Mouse (Mus musculus): ENCODE results near the gene Fut7.
"Not testable (repeated sequence)": the region's sequence is repeated elsewhere in the genome, so short reads cannot be mapped to it uniquely, and the experiment has no call there.

Fut7 gene

DNA sequence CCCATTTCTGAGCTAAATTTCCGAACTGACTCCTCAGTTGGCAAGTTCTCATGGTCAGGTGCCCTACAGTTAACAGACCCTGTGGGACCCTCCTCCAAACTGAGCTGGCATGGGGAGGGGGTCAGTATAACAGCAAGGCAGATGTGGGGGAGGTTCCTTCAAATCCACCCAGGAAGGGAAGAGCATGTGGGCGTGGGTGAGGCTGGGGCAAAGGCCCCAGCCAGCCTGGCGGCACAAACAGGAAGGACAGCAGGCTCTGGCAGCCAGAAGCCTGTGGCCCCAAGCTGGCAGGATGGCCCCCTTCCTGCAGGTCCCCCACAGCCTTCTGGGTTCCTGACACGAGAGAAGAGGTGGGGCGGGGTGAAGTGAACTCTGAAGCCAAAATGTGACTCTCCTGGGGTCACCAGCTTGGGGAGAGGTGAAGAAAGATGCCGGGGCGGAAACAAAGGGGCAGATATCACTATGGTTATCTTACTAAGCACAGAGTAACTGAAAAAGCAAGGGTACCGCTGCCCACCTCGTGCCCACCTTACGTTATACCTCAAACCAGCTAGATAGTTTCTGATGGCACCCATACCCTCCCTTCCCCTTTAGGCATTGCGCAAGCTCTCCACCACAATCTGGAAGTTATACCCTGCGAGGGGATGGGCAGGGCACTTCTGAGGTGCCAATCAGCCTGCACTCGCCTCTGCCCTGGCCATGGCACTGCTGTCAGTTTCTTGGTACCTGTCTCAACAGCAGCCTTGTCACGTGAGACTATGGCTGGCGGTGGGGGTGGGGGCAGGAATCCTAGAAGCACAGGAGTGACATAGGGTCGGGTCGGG lies at the start of gene Fut7:
Fut7 (plus strand) TSS at position 681 of the 824 bp plus-strand sequence.
- DNase-seq, result peak; percentile 44

DNA sequence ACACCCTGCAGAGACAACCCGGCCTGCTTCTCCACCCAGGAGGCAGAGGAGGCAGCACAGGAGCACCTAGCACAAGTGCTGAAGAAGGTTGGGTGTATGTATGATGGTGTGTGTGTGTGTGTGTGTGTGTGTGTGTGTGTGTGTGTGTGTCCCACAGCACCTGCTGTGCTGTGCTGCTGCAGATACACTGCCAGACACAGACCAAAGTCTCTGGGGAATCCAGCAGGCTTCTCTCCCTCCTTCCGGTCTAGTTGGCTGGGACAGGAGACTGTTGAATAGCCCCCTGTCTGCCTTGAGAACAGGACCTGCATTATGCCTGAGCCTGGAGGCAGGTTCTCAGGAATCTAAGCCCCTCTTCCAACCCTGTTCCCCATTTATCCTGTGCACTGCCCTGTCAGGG lies 49.6 kb upstream of the Fut7 start:
- DNase-seq, result no peak

DNA sequence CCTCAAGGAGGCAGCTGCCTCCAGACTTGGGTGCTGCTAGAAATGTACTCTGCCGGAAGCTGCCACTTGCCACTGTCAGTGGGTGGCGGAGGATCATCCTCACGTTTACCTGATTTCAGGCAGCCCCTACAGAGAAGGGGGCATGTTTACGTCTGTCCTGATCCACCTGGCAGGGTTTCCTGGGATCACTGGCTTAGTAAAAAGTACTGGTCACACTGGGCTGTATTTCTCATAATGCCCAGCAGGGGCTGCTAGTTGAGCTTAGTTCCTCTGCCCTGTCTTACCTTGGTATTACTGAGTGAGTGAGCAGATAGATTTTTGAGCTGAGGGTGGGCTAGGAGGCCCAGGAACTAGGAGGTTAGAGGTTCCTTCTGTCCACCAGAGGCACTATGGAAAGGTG lies 46.5 kb upstream of the Fut7 start:
- no peak for DNase-seq

- no peak for DNase-seq
These were observed 38.6 kb upstream of the Fut7 start for GRCm38 (mm10) chr2:25384492-25384891.

GRCm38 (mm10) chr2:25391266-25391665 lies 31.8 kb upstream of the Fut7 start:
- no peak for DNase-seq

GRCm38 (mm10) chr2:25394281-25395221 lies 28.5 kb upstream of the Fut7 start:
- DNase-seq, result no peak

DNA sequence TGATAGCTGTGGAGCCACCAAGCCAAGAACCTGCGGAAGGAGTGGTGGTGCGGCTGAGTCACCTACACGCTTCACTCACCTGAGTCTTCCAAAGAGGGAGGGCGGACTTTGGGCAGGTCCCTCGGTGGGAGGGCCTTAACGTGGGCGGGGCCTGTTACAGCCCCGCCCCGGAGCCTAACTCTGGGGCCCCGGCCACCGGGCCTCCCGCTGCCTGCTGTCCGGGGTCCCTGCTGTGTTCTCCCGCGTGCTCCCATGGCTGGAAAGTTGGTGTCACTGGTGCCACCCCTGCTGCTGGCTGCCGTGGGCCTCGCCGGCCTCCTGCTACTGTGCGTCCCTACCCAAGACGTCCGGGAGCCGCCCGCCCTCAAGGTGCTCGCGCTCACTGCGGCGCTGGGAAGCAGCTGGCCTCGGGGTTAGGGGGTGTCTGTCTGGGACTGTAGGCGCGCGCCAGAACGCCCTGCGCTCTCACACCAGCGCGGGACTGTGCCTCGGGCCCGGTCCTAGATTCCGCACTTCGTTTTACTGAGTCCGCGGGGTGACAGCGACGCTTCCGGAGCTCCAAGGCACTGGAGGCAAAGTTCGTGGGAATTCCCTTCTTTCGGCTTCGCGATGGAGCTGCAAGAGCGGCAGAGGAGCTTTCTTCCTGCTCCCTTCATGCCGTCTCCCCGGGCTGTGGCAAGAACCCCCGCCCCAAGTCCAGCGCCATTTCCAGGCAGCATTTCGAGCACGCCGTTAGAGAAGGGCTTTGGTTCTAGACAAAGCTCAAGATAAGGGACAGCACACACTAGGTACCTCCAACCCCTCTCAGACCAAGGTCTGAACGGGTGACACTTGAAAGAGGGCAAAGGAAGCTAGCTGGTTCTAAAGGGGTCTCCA lies 27.1 kb upstream of the Fut7 start, which contains the start of gene Entpd2:
Entpd2 (plus strand) TSS at position 154 of the 876 bp plus-strand sequence.
- no peak for DNase-seq

- no peak for DNase-seq
These were observed 26.5 kb upstream of the Fut7 start for GRCm38 (mm10) chr2:25396597-25396983.

GRCm38 (mm10) chr2:25397010-25397409 lies 26.1 kb upstream of the Fut7 start:
- DNase-seq, result no peak

GRCm38 (mm10) chr2:25398065-25398464 lies 25.0 kb upstream of the Fut7 start:
- no peak for DNase-seq

DNA sequence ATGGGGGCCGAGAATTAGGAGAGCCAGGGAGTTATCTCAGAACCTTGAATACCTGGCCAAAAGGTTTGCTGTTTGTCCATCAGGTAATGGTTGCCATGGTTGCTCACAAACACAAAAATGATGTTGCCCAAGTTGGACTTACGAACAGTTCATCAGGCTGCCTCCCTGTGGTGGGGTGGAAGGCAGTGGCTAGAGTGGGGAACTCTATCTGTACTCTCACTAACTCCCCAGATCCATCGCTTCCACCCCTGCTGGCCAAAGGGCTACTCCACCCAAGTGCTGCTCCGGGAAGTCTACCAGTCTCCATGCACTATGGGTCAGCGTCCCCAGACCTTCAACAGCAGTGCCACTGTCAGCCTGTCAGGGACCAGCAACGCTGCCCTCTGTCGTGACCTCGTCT lies 24.0 kb upstream of the Fut7 start, which contains the start of gene Npdc1:
Npdc1 (plus strand) TSS at position 301 of the 400 bp plus-strand sequence.
- DNase-seq, result no peak

DNA sequence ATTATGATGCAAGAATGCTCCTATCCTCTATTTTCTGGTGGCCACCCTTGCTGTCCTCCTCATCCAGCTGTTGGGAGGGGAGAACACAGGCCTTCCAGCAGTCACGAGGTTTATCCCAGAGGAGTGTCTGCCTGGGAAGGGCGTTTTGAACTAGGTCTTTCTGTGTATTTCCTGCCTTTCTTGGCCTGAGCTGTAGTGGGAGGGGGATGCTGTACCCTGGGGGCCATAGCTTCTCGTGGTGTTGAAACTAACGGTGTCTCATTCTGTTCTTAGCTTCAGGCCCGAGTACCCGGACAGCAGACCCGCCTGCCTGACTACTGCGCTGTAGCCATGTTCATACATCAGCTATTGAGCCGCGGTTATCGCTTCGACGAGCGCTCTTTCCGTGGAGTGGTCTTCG lies 22.8 kb upstream of the Fut7 start:
- no peak for DNase-seq

- peak; percentile 40 for DNase-seq
These were observed 22.3 kb upstream of the Fut7 start for GRCm38 (mm10) chr2:25400764-25401163.

- DNase-seq, result peak; percentile 83
These were observed 20.6 kb upstream of the Fut7 start for GRCm38 (mm10) chr2:25402377-25402971.

- DNase-seq, result peak; percentile 35
These were observed 20.0 kb upstream of the Fut7 start for GRCm38 (mm10) chr2:25402972-25403601.

GRCm38 (mm10) chr2:25403994-25404393 lies 19.1 kb upstream of the Fut7 start:
- no peak for DNase-seq

- no peak for DNase-seq
These were observed 14.2 kb upstream of the Fut7 start for GRCm38 (mm10) chr2:25408908-25409307.

GRCm38 (mm10) chr2:25413436-25413835 lies 9.6 kb upstream of the Fut7 start:
- DNase-seq, result not testable (repeated sequence)

DNA sequence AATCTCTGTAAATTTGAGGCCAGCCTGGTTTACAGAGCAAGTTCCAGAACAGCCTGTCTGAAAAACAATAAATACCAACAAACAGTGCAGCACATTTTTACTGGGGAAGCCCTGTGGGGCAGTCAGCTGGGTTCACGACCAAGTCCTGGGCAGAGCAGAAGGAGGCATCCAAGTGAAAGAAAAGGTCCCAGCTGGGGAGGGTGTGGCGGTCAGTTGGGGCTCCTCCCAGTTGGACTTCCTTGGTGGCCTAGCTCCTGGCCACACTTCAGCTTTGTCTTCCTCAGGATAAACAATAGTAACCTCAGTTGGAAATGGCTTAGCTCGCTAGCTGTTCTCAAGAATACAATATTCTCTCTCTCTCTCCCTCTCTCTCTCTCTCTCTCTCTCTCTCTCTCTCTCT lies 5.6 kb upstream of the Fut7 start:
- DNase-seq, result no peak

DNA sequence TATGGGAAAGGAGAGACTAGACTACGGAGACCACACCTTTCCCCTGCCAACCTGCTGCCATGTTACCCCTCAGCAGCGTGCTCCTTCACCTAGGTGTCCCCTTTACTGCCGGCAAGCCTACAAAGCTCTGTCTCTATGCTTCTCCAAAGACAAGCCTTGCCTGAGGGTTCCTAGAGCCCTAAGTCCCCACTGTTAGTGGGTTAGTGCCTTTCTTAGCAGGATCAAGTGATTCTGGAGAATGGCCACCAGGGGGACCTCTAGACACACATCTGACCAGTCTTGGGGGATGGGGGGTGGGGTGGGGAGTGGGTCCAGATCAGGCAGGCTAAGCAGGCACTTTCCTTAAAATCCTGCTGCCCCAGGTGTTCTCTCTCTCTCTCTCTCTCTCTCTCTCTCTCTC lies 1.2 kb upstream of the Fut7 start:
- peak; percentile 63 for DNase-seq

- no peak for DNase-seq
These were observed 559 bp downstream of the Fut7 start for GRCm38 (mm10) chr2:25423626-25424025.

DNA sequence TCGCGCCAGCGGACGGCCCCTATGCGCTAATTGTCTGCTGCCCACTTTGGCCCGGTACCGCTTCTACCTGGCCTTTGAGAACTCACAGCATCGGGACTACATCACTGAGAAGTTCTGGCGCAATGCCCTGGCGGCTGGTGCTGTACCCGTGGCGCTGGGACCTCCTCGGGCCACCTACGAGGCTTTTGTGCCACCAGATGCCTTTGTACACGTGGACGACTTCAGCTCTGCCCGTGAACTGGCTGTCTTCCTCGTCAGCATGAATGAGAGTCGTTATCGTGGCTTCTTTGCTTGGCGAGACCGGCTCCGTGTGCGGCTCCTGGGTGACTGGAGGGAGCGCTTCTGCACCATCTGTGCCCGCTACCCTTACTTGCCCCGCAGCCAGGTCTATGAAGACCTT lies 2.4 kb downstream of the Fut7 start:
- DNase-seq, result no peak

Measured in thymus, postnatal 25 days (tissue).